Mouse (Mus musculus): ENCODE data around the gene Krtap14.

The Krtap14 gene

DNA sequence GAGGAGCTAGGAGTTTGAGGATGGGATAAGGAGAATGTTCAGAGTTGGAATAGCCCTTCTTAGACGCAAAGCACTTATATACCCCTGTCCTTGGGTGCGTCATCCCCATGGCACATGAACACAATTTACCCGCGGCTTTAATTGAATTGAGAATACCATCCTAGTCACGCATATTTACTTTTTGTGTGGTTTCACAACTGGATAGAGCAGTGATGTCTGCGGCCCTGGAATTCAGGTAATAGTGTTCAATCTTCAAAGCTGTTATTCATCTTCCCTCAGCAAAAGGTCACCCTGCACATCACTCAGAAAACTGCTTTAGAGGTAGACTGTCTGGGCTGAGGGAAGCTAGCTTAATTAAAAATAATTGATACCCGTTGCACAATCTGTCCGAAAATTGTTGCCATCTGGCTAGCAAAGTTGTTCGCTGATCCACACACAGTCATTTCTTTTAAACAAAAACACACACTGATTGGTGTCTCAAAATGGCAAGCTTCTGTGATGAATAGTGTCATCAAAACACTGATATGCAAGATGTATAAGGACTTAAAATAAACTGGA lies at the start of gene Krtap14:
Gene Krtap14, minus strand, starts transcription at position 51 of the 558 bp plus-strand sequence.
- no peak for DNase-seq (ENCODE audit: low read depth, low spot score)
- Histone ChIP-seq H3K36me3 (ENCODE audit: control insufficient read depth, insufficient read depth, low read length, poor library complexity, severe bottlenecking) (no peaks in the 10 kb centered on the region), H3K27me3 (ENCODE audit: control insufficient read depth, insufficient read depth, low read length, poor library complexity, severe bottlenecking) (no peaks in the 10 kb centered on the region)

DNA sequence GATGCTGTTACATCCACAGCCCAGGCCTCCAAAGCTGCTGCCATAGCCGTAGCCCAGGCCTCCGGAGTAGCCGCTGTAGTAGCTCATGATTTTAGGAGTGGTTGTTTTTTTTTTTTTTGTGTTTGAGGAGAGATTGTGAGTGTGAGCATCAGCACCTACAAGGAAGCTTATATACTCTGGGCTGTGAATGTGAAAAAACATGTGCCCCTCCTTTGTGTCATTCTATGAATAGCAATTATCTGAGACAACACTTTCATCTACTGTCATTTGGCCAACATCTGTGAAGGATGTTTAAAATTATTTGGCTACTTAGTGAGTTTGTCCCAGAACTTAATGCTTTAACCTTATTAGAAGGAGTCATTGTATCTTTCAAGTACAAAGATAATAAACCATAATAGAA lies 48.2 kb upstream of the Krtap14 start, which contains the start of gene Krtap19-2:
Gene Krtap19-2, minus strand, starts transcription at position 101 of the 400 bp plus-strand sequence.
- no peak for DNase-seq (ENCODE audit: low read depth, low spot score)
- Histone ChIP-seq H3K36me3 (ENCODE audit: control insufficient read depth, insufficient read depth, low read length, poor library complexity, severe bottlenecking) (no peaks in the 10 kb centered on the region), H3K27me3 (ENCODE audit: control insufficient read depth, insufficient read depth, low read length, poor library complexity, severe bottlenecking) (no peaks in the 10 kb centered on the region)

DNA sequence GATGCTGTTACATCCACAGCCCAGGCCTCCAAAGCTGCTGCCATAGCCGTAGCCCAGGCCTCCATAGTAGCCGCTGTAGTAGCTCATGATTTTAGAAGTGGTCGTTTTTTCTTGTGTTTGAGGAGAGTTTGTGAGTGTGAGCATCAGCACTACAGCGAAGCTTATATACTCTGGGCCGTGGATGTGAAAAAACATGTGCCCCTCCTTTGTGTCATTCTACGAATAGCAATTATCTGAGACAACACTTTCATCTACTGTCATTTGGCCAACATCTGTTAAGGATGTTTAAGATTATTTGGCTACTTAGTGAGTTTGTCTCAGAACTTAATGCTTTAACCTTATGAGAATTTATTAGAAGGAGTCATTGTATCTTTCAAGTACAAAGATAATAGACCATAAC lies 43.4 kb upstream of the Krtap14 start, which contains the start of gene Krtap19-1:
Gene Krtap19-1, minus strand, starts transcription at position 101 of the 400 bp plus-strand sequence.
- no peak for DNase-seq (ENCODE audit: low read depth, low spot score)
- H3K36me3 ChIP-seq (ENCODE audit: control insufficient read depth, insufficient read depth, low read length, poor library complexity, severe bottlenecking): no peaks in the 10 kb centered on the region

DNA sequence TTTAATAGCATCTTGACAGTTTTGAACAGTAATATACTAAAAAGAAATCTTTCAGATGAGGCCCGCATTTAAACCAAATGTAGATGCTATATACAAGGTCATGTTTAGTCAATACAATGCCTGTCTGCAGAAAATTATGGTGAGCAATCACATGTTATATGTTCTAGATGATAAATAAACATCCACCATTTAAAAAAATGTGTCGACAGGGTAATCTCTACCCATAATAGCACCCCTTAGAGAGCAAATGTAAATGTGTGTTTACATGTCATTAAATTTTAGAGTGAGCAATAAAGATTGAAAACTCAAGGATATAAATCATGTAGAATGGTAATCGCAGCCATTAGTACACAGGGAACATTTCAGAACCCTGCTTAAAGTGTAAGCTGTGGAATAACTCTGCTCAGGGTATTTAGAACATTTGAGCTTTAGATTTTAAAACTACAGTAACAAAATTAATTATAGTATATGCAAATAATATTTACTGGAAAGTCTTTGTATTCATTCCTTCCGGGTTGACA lies 39.0 kb upstream of the Krtap14 start:
- no peak for DNase-seq (ENCODE audit: low read depth, low spot score)
- H3K27me3 ChIP-seq (ENCODE audit: control insufficient read depth, insufficient read depth, low read length, poor library complexity, severe bottlenecking): no peaks in the 10 kb centered on the region
- H3K36me3 ChIP-seq (ENCODE audit: control insufficient read depth, insufficient read depth, low read length, poor library complexity, severe bottlenecking): no peaks in the 10 kb centered on the region

More for the DNA sequence above, 43.4 kb upstream of the Krtap14 start, which contains the start of gene Krtap19-1:
- no peaks in the 10 kb centered on the region for H3K27me3 ChIP-seq (ENCODE audit: control insufficient read depth, insufficient read depth, low read length, poor library complexity, severe bottlenecking)

DNA sequence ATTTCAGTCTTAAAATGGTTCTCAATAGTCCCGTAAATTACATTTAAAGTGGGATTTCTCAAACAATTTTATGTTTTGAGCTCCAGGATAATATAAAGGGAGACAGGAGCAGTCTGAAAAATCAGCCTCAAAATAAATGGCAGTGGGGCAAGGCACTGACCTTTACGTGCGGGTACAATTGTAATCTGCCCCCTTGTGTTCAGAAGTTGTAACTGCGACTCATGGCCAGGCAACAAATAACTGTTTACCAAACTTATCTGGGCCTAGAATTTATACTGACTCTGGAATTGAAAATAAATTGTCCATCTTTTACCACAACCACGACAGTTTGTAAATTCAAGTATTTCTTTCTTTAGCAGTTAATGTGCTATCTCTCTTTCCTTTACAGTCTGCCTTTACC lies 25.5 kb upstream of the Krtap14 start:
- peak; percentile 20 for DNase-seq (ENCODE audit: low read depth, low spot score)
- Histone ChIP-seq H3K27me3 (ENCODE audit: control insufficient read depth, insufficient read depth, low read length, poor library complexity, severe bottlenecking) (no peaks in the 10 kb centered on the region), H3K36me3 (ENCODE audit: control insufficient read depth, insufficient read depth, low read length, poor library complexity, severe bottlenecking) (no peaks in the 10 kb centered on the region)

- no peak for DNase-seq (ENCODE audit: low read depth, low spot score)
- Histone ChIP-seq H3K36me3 (ENCODE audit: control insufficient read depth, insufficient read depth, low read length, poor library complexity, severe bottlenecking) (no peaks in the 10 kb centered on the region), H3K27me3 (ENCODE audit: control insufficient read depth, insufficient read depth, low read length, poor library complexity, severe bottlenecking) (no peaks in the 10 kb centered on the region)
Measured at GRCm38 (mm10) chr16:88848558-88848957, 22.6 kb upstream of the Krtap14 start.

- no peaks in the 10 kb centered on the region for H3K36me3 ChIP-seq (ENCODE audit: control insufficient read depth, insufficient read depth, low read length, poor library complexity, severe bottlenecking)
- DNase-seq (ENCODE audit: low read depth, low spot score): no peak
- H3K27me3 ChIP-seq (ENCODE audit: control insufficient read depth, insufficient read depth, low read length, poor library complexity, severe bottlenecking): no peaks in the 10 kb centered on the region
Measured at GRCm38 (mm10) chr16:88847363-88847762, 21.4 kb upstream of the Krtap14 start.

GRCm38 (mm10) chr16:88826978-88827377 lies 1.0 kb upstream of the Krtap14 start:
- DNase-seq (ENCODE audit: low read depth, low spot score): no peak
- Histone ChIP-seq H3K36me3 (ENCODE audit: control insufficient read depth, insufficient read depth, low read length, poor library complexity, severe bottlenecking) (no peaks in the 10 kb centered on the region), H3K27me3 (ENCODE audit: control insufficient read depth, insufficient read depth, low read length, poor library complexity, severe bottlenecking) (no peaks in the 10 kb centered on the region)

GRCm38 (mm10) chr16:88823736-88824135 lies 2.2 kb downstream of the Krtap14 start:
- no peaks in the 10 kb centered on the region for H3K36me3 ChIP-seq (ENCODE audit: control insufficient read depth, insufficient read depth, low read length, poor library complexity, severe bottlenecking)
- H3K27me3 ChIP-seq (ENCODE audit: control insufficient read depth, insufficient read depth, low read length, poor library complexity, severe bottlenecking): no peaks in the 10 kb centered on the region
- DNase-seq (ENCODE audit: low read depth, low spot score): peak; percentile 8

- no peaks in the 10 kb centered on the region for H3K27me3 ChIP-seq (ENCODE audit: control insufficient read depth, insufficient read depth, low read length, poor library complexity, severe bottlenecking)
- no peaks in the 10 kb centered on the region for H3K36me3 ChIP-seq (ENCODE audit: control insufficient read depth, insufficient read depth, low read length, poor library complexity, severe bottlenecking)
- DNase-seq (ENCODE audit: low read depth, low spot score): no peak
Measured at GRCm38 (mm10) chr16:88820066-88820465, 5.9 kb downstream of the Krtap14 start, which contains the start of gene Krtap15. Gene Krtap15 (plus strand): TSS chr16:88820215.

DNA sequence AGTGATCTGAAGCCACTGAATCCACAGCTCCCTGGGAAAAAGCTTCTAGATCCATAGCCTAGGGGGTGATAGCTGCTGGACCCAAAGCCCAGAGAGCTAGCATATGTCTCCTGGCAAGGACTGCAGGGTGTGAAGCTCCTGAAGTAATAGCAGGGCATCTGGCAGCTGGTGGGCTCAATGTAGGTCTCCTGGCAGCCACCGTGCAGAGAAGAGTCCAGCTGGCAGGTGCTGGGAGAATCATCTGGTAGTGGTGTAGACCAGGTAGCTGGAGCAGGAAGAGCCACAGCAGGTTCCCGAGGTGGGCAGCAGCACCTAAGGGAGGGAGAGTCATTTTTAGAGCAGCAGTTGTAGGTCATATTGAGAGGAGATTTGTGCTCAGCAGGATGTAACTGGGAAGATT lies 14.1 kb downstream of the Krtap14 start, which contains the start of gene Gm20741:
Gene Gm20741, minus strand, starts transcription at position 394 of the 400 bp plus-strand sequence.
- no peaks in the 10 kb centered on the region for H3K27me3 ChIP-seq (ENCODE audit: control insufficient read depth, insufficient read depth, low read length, poor library complexity, severe bottlenecking)
- no peak for DNase-seq (ENCODE audit: low read depth, low spot score)
- H3K36me3 ChIP-seq (ENCODE audit: control insufficient read depth, insufficient read depth, low read length, poor library complexity, severe bottlenecking): no peaks in the 10 kb centered on the region

DNA sequence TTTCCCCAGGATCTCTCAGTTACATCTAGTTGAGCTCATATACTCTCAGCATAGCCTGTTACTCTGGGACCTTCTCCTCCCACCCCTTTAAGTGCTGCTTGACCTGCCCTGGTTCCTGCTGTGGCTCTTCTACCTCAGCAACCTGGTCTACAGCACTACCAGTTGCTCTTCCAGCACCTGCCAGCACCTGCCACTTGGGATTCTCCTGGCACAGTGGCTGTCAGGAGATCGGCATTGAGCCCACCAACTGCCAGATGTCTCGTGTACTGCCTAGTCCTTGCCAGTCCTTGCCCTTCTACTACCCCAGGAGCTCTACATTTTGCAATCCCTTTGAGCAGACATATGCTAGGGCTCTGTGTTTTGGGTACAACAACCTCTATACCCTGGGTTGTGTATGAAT lies 39.2 kb downstream of the Krtap14 start:
- Histone ChIP-seq H3K36me3 (ENCODE audit: control insufficient read depth, insufficient read depth, low read length, poor library complexity, severe bottlenecking) (no peaks in the 10 kb centered on the region), H3K27me3 (ENCODE audit: control insufficient read depth, insufficient read depth, low read length, poor library complexity, severe bottlenecking) (no peaks in the 10 kb centered on the region)
- DNase-seq (ENCODE audit: low read depth, low spot score): no peak

DNA sequence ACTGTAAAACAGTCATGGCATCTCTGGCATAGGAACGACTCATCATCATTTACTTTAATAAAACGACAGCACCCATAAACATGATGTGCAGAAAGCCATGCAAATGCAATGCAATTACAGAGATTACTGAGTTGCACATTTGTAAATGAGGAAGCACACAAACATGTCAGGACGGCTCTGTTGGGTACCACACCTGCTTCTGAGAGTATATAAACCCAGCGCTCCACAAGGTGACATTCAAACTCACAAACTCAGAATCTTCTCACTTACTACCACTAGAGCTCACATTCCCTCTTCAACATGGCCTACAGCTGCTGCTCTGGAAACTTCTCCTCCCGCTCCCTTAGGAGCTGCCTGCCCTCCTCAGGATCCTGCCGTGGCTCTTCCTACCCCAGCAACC lies 48.3 kb downstream of the Krtap14 start, which contains the start of gene Gm5965:
Gene Gm5965, plus strand, starts transcription at position 301 of the 400 bp plus-strand sequence.
- Histone ChIP-seq H3K36me3 (ENCODE audit: control insufficient read depth, insufficient read depth, low read length, poor library complexity, severe bottlenecking) (no peaks in the 10 kb centered on the region), H3K27me3 (ENCODE audit: control insufficient read depth, insufficient read depth, low read length, poor library complexity, severe bottlenecking) (no peaks in the 10 kb centered on the region)
- no peak for DNase-seq (ENCODE audit: low read depth, low spot score)

DNA sequence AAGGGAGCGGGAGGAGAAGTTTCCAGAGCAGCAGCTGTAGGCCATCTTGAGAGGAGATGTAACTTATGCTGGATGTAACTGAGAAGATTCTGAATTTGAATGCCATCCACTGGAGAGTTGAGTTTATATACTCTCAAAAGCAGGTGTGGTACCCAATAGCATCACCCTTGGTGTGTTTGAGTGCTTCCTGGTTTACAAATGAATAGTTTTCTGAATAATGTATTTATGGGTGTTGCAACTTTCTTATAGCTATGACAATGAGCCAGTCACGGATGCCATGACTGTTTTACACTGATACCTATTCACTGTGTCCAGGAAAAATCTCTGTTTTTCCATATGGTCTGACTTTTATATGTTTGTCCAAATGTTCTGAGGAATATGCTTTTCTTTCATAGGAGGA lies 51.8 kb downstream of the Krtap14 start, which contains the start of gene 2310057N15Rik:
Gene 2310057N15Rik, minus strand, starts transcription at position 101 of the 400 bp plus-strand sequence.
- no peak for DNase-seq (ENCODE audit: low read depth, low spot score)
- H3K36me3 ChIP-seq (ENCODE audit: control insufficient read depth, insufficient read depth, low read length, poor library complexity, severe bottlenecking): no peaks in the 10 kb centered on the region
- no peaks in the 10 kb centered on the region for H3K27me3 ChIP-seq (ENCODE audit: control insufficient read depth, insufficient read depth, low read length, poor library complexity, severe bottlenecking)
